Mouse (Mus musculus) CH12.LX (cell line): ENCODE results near the gene Tm9sf2. TPM values are rescaled to one million over a fixed set of nuclear protein-coding genes. Genes with fewer than 3 reads are reported as not detected.

Experiments used
- DNase-seq: peaks from one replicate; pipeline ENCODE4 v3.0.0-alpha.2; 2013; ENCODE audit errors: extremely low read depth
- H3K27ac ChIP-seq: 2 replicates; pipeline ENCODE4 v1.5.1; 2012; ENCODE audit warnings: low read depth, mild to moderate bottlenecking, control low read depth, moderate library complexity; ENCODE audit not compliant: insufficient read depth
- H3K27me3 ChIP-seq: replicated peaks from 2 replicates; pipeline ENCODE3; 2012; ENCODE audit warnings: inconsistent platforms
- H3K36me3 ChIP-seq, 2 experiments: replicated peaks in 1 of 2; 2 replicates each; pipeline versions ENCODE3 to v1.6.1; 2012; ENCODE audit warnings: inconsistent platforms in 1 of 2, low read length in 1 of 2, mild to moderate bottlenecking in 1 of 2, mixed read lengths in 1 of 2, moderate library complexity in 1 of 2; ENCODE audit not compliant: control insufficient read depth in 1 of 2, insufficient read depth in 1 of 2
- H3K4me1 ChIP-seq, 2 experiments: 2 replicates each; pipeline ENCODE4 v1.6.1; 2012; ENCODE audit warnings: inconsistent platforms in 1 of 2, moderate library complexity in 1 of 2; ENCODE audit not compliant: insufficient read depth in 2 of 2, control insufficient read depth in 1 of 2
- H3K4me2 ChIP-seq: 2 replicates; pipeline ENCODE4 v1.6.1; 2012; ENCODE audit warnings: low read depth, mild to moderate bottlenecking, control low read depth; ENCODE audit not compliant: poor library complexity, insufficient read depth, severe bottlenecking
- H3K4me3 ChIP-seq, 3 experiments: fragments of 150-350 bp in 1 of 3; sonication (generic) in 1 of 3; replicated peaks in 1 of 3; 2 replicates each; pipeline versions ENCODE3 to v1.5.1; 2011 to 2012; ENCODE audit warnings: low read depth in 2 of 3, low read length in 2 of 3, mild to moderate bottlenecking in 2 of 3, moderate library complexity in 2 of 3, control low read depth in 1 of 3, improper control_type of control experiment in 1 of 3, inconsistent platforms in 1 of 3, mixed read lengths in 1 of 3; ENCODE audit not compliant: poor library complexity in 1 of 3
- H3K79me2 ChIP-seq: replicated peaks from 2 replicates; pipeline ENCODE4 v1.6.1; 2012; ENCODE audit warnings: mild to moderate bottlenecking, moderate library complexity; ENCODE audit not compliant: control insufficient read depth, poor library complexity, insufficient read depth, severe bottlenecking; ENCODE audit errors: extremely low read depth
- H3K9ac ChIP-seq: 2 replicates; pipeline ENCODE4 v1.6.1; 2012; ENCODE audit warnings: low read depth, mild to moderate bottlenecking, control low read depth, moderate library complexity; ENCODE audit not compliant: insufficient read depth
- H3K9me3 ChIP-seq: replicated peaks from 2 replicates; pipeline ENCODE3; 2012; ENCODE audit warnings: low read length, inconsistent platforms, mixed read lengths
- BHLHE40 ChIP-seq: IDR thresholded peaks from 2 replicates; pipeline ENCODE4 v1.6.1; 2011; ENCODE audit warnings: mild to moderate bottlenecking, low read depth, low read length, improper control_type of control experiment
- CHD1 ChIP-seq: IDR thresholded peaks from 2 replicates; pipeline ENCODE4 v1.6.1; 2012; ENCODE audit warnings: low read depth, low read length, improper control_type of control experiment, inconsistent platforms
- CHD2 ChIP-seq: IDR thresholded peaks from 2 replicates; pipeline ENCODE4 v1.6.1; 2011; ENCODE audit warnings: low read length, improper control_type of control experiment
- CTCF ChIP-seq, 2 experiments: IDR thresholded peaks in 1 of 2; conservative IDR thresholded peaks in 1 of 2; 2 replicates each; pipeline ENCODE4 v1.5.1; 2011 to 2012; ENCODE audit warnings: low read depth in 2 of 2, low read length in 2 of 2, improper control_type of control experiment in 1 of 2, inconsistent platforms in 1 of 2, mild to moderate bottlenecking in 1 of 2, moderate library complexity in 1 of 2
- E2F4 ChIP-seq: IDR thresholded peaks from 2 replicates; pipeline ENCODE4 v1.6.1; 2011; ENCODE audit warnings: low read depth, low read length, improper control_type of control experiment; ENCODE audit not compliant: insufficient replicate concordance
- ELF1 ChIP-seq: IDR thresholded peaks from 2 replicates; pipeline ENCODE4 v1.6.1; 2014; ENCODE audit warnings: low read depth, mild to moderate bottlenecking, inconsistent platforms, low read length, improper control_type of control experiment
- EP300 ChIP-seq: IDR thresholded peaks from 2 replicates; pipeline ENCODE4 v1.6.1; 2011; ENCODE audit warnings: low read length, improper control_type of control experiment
- ETS1 ChIP-seq: conservative IDR thresholded peaks from 2 replicates; pipeline ENCODE4 v1.6.1; 2012; ENCODE audit warnings: low read depth, mild to moderate bottlenecking, inconsistent platforms, low read length, improper control_type of control experiment, moderate library complexity
- GABPA ChIP-seq: IDR thresholded peaks from 2 replicates; pipeline ENCODE4 v1.6.1; 2012; ENCODE audit warnings: low read depth, low read length, improper control_type of control experiment, inconsistent platforms; ENCODE audit not compliant: insufficient replicate concordance
- HCFC1 ChIP-seq: IDR thresholded peaks from 2 replicates; pipeline ENCODE4 v1.6.1; 2012; ENCODE audit warnings: low read depth, mild to moderate bottlenecking, inconsistent platforms, low read length, improper control_type of control experiment
- IRF4 ChIP-seq: IDR thresholded peaks from 2 replicates; pipeline ENCODE4 v1.6.1; 2014; ENCODE audit warnings: low read depth, mild to moderate bottlenecking, inconsistent platforms, low read length, improper control_type of control experiment
- JUN ChIP-seq: IDR thresholded peaks from 2 replicates; pipeline ENCODE4 v1.6.1; 2011; ENCODE audit warnings: low read depth, mild to moderate bottlenecking, low read length, improper control_type of control experiment, moderate library complexity; ENCODE audit not compliant: insufficient read depth
- JUND ChIP-seq: conservative IDR thresholded peaks from 2 replicates; pipeline ENCODE4 v1.6.1; 2011; ENCODE audit warnings: low read depth, low read length, improper control_type of control experiment
- KAT2A ChIP-seq: IDR thresholded peaks from 2 replicates; pipeline ENCODE4 v1.6.1; 2012; ENCODE audit warnings: low read length, improper control_type of control experiment, inconsistent platforms; ENCODE audit not compliant: insufficient replicate concordance
- MAFK ChIP-seq: IDR thresholded peaks from 2 replicates; pipeline ENCODE4 v1.6.1; 2011; ENCODE audit warnings: low read length, improper control_type of control experiment; ENCODE audit not compliant: insufficient replicate concordance
- MAX ChIP-seq: IDR thresholded peaks from 2 replicates; pipeline ENCODE4 v1.6.1; 2011; ENCODE audit warnings: low read length, improper control_type of control experiment
- MAZ ChIP-seq: IDR thresholded peaks from 2 replicates; pipeline ENCODE4 v1.6.1; 2012; ENCODE audit warnings: low read depth, mild to moderate bottlenecking, inconsistent platforms, low read length, improper control_type of control experiment, moderate library complexity
- MEF2A ChIP-seq: IDR thresholded peaks from 2 replicates; pipeline ENCODE4 v1.6.1; 2014; ENCODE audit warnings: low read depth, mild to moderate bottlenecking, inconsistent platforms, low read length, improper control_type of control experiment, borderline replicate concordance
- MXI1 ChIP-seq: IDR thresholded peaks from 2 replicates; pipeline ENCODE4 v1.6.1; 2011; ENCODE audit warnings: mild to moderate bottlenecking, low read depth, low read length, improper control_type of control experiment
- MYC ChIP-seq: IDR thresholded peaks from 2 replicates; pipeline ENCODE4 v1.6.1; 2011; ENCODE audit warnings: low read depth, mild to moderate bottlenecking, improper control_type of control experiment, low read length
- NELFE ChIP-seq: IDR thresholded peaks from 2 replicates; pipeline ENCODE4 v1.6.1; 2011; ENCODE audit warnings: low read depth, low read length, improper control_type of control experiment
- NRF1 ChIP-seq: IDR thresholded peaks from 2 replicates; pipeline ENCODE4 v1.6.1; 2014; ENCODE audit warnings: low read depth, mild to moderate bottlenecking, inconsistent platforms, low read length, improper control_type of control experiment, moderate library complexity
- PAX5 ChIP-seq: IDR thresholded peaks from 2 replicates; pipeline ENCODE4 v1.6.1; 2012; ENCODE audit warnings: low read length, inconsistent platforms, mixed read lengths
- POLR2A ChIP-seq: IDR thresholded peaks from 2 replicates; pipeline ENCODE4 v1.6.1; 2011; ENCODE audit warnings: low read depth, mild to moderate bottlenecking, improper control_type of control experiment, low read length
- POLR2AphosphoS2 ChIP-seq: IDR thresholded peaks from 2 replicates; pipeline ENCODE4 v1.6.1; 2011; ENCODE audit warnings: low read depth, low read length, improper control_type of control experiment
- RAD21 ChIP-seq: IDR thresholded peaks from 2 replicates; pipeline ENCODE4 v1.6.1; 2011; ENCODE audit warnings: low read depth, mild to moderate bottlenecking, low read length, improper control_type of control experiment, moderate library complexity
- RCOR1 ChIP-seq: conservative IDR thresholded peaks from 2 replicates; pipeline ENCODE4 v1.6.1; 2012; ENCODE audit warnings: low read depth, mild to moderate bottlenecking, inconsistent platforms, low read length, improper control_type of control experiment
- SIN3A ChIP-seq: IDR thresholded peaks from 2 replicates; pipeline ENCODE4 v1.6.1; 2012; ENCODE audit warnings: low read length, improper control_type of control experiment, inconsistent platforms
- SMC3 ChIP-seq: IDR thresholded peaks from 2 replicates; pipeline ENCODE4 v1.6.1; 2011; ENCODE audit warnings: low read depth, low read length, improper control_type of control experiment
- TBP ChIP-seq: conservative IDR thresholded peaks from 2 replicates; pipeline ENCODE4 v1.6.1; 2011; ENCODE audit warnings: low read depth, low read length, improper control_type of control experiment
- TCF12 ChIP-seq: IDR thresholded peaks from 2 replicates; pipeline ENCODE4 v1.6.1; 2014; ENCODE audit warnings: low read depth, mild to moderate bottlenecking, inconsistent platforms, low read length, improper control_type of control experiment
- UBTF ChIP-seq: IDR thresholded peaks from 2 replicates; pipeline ENCODE4 v1.6.1; 2012; ENCODE audit warnings: low read depth, mild to moderate bottlenecking, inconsistent platforms, low read length, improper control_type of control experiment, moderate library complexity
- USF1 ChIP-seq: IDR thresholded peaks from 2 replicates; pipeline ENCODE4 v1.6.1; 2014; ENCODE audit warnings: low read depth, mild to moderate bottlenecking, inconsistent platforms, low read length, improper control_type of control experiment
- USF2 ChIP-seq: conservative IDR thresholded peaks from 2 replicates; pipeline ENCODE4 v1.6.1; 2011; ENCODE audit warnings: low read depth, low read length, improper control_type of control experiment
- ZC3H11A ChIP-seq: IDR thresholded peaks from 2 replicates; pipeline ENCODE4 v1.6.1; 2012; ENCODE audit warnings: low read depth, mild to moderate bottlenecking, inconsistent platforms, low read length, improper control_type of control experiment
- ZKSCAN1 ChIP-seq: IDR thresholded peaks from 2 replicates; pipeline ENCODE4 v1.6.1; 2012; ENCODE audit warnings: low read depth, inconsistent platforms, low read length, improper control_type of control experiment, borderline replicate concordance
- ZMIZ1 ChIP-seq: IDR thresholded peaks from 2 replicates; pipeline ENCODE4 v1.6.1; 2012; ENCODE audit warnings: low read depth, mild to moderate bottlenecking, inconsistent platforms, low read length, improper control_type of control experiment
- ZNF384 ChIP-seq: IDR thresholded peaks from 2 replicates; pipeline ENCODE4 v1.6.1; 2012; ENCODE audit warnings: low read depth, low read length, improper control_type of control experiment, inconsistent platforms
- dilution Hi-C: fragments of 300-500 bp; cut with MboI; formaldehyde crosslinking; loops from 2 replicates; pipeline ENCODE4 v1.14.3; 2020; ENCODE audit warnings: low sequenced_read_pairs; ENCODE audit not compliant: extremely low pct_unique_long_range_greater_than_20kb, extremely low pct_ligation_motif_present
- in situ Hi-C: fragments of 300-500 bp; cut with MboI; formaldehyde crosslinking; loops from 3 replicates; pipeline ENCODE4 v1.14.3; 2019; ENCODE audit warnings: low sequenced_read_pairs, low pct_ligation_motif_present, low pct_unique_long_range_greater_than_20kb, mixed read lengths
- polyA plus RNA-seq: library from polyadenylated mRNA; unstranded; fragments of >175 nt; gene quantifications from 2 replicates; pipeline ENCODE4 v1.2.1, GENCODE M21; 2012; ENCODE audit warnings: low read depth; ENCODE audit not compliant: insufficient read length
- total RNA-seq, 2 experiments: library from RNA; depleted of rRNA; stranded (reverse); fragments of 300-350 nt in 1 of 2; fragments of >200 nt in 1 of 2; gene quantifications; 2 replicates each; pipeline ENCODE4 v1.2.3; 2012 to 2014

Tm9sf2 gene
- total and polyA plus RNA-seq, 3 experiments, result 49.2 to 108 (median 85.5) TPM

DNA sequence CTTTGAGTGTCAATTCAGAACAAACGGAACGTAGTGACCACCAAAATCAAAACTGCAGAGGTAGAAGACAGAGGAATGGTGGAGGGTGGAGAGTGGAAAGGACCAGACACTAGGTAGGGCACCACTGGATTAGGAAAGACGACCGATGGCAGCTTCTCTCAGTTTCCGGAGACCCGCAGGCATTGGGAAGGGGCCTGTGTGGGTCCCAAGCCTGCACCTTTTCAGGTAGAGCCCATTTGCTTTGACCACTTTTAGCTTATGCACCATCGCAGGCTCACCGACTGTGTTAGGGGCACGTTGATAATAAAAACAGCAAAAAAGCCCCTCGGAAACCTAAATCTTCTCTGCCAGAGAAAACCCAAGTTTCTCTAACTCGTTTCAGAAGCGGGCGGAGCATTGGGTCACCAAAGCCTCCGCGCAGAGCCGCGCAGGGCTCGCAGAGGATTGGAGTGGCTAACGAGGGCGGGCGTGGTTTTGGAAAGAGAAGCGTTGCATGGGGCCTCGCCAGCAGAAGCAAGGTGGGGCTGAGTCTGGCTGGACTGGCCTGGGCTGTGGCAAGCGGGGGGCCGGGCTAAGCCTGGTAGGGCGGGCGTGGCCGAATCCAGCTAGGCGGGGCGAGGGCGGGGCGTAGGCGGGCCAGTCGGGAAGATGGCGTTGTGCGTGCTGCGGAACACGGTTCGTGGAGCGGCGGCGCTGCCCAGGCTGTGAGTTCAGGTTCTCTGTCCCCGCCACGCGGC, 74.4 kb downstream of the Tm9sf2 start, which contains the start of gene Clybl:
Clybl (plus strand) TSS at position 627 of the 737 bp plus-strand sequence.
- in situ Hi-C loops, result no loop called here
- Histone ChIP-seq H3K9me3 (no peaks in the 10 kb centered on the region), H3K4me2 (peak within 1 kb of the TSS; percentile 73)
- peak; percentile 93 for DNase-seq
- no peak for TF ChIP-seq ZNF384
- TF ChIP-seq HCFC1, result no peak
- TF ChIP-seq BHLHE40, result no peak
- peak; percentile 46; the same call in 1 of the 2 replicates for TF ChIP-seq ELF1
- TF ChIP-seq SIN3A, result no peak; the same call in 1 of the 2 replicates
- TF ChIP-seq ZMIZ1, result peak; percentile 80
- peak; percentile 83 for TF ChIP-seq TCF12
- no peak for TF ChIP-seq CHD2
- no peak for TF ChIP-seq MYC
- TF ChIP-seq GABPA, result no peak
- TF ChIP-seq ZKSCAN1, result no peak
- no peak for TF ChIP-seq PAX5
- TF ChIP-seq RCOR1, result no peak
- no peak for TF ChIP-seq KAT2A
- TF ChIP-seq JUND, result no peak
- no peak for TF ChIP-seq E2F4
- TF ChIP-seq POLR2AphosphoS2, result peak; percentile 35; the same call in 1 of the 2 replicates
- TF ChIP-seq USF1, result no peak
- TF ChIP-seq MXI1, result no peak; the same call in 1 of the 2 replicates
- TF ChIP-seq MAZ, result 0 out of 2 replicates have a peak, but pooled peaks have one; percentile 65
- TF ChIP-seq MAX, result 0 out of 2 replicates have a peak, but pooled peaks have one; percentile 28
- no peak for TF ChIP-seq TBP
- TF ChIP-seq ZC3H11A, result no peak
- no peak for TF ChIP-seq JUN
- no peak; the same call in 1 of the 2 replicates for TF ChIP-seq UBTF
- TF ChIP-seq MEF2A, result peak; percentile 38; the same call in 1 of the 2 replicates
- no peak for TF ChIP-seq USF2
- TF ChIP-seq NELFE, result peak; percentile 91
- TF ChIP-seq POLR2A, result peak; percentile 89
- no peak for TF ChIP-seq MAFK
- no peak for TF ChIP-seq CTCF (conservative IDR thresholded peaks at IDR 0.05 in 1 of 2, IDR thresholded peaks at IDR 0.05 in 1 of 2; ENCODE audit: low read depth in 2 of 2, low read length in 2 of 2)
- no peak for TF ChIP-seq EP300
- TF ChIP-seq NRF1, result peak; percentile 65
- TF ChIP-seq IRF4, result no peak
- no peak for TF ChIP-seq SMC3
- no peak for TF ChIP-seq CHD1
- TF ChIP-seq ETS1, result no peak
- no peak for TF ChIP-seq RAD21
- TF ChIP-seq, all 38 proteins: peak for 10
- Histone ChIP-seq H3K9ac (peak within 1 kb of the TSS; percentile 55), H3K4me3 (peak within 1 kb of the TSS; percentile 69 to 89 (median 76)), H3K4me1 (peaks cover 3 to 16% of the 10 kb centered on the region in 2 experiments), H3K27me3 (no peaks in the 10 kb centered on the region), H3K79me2 (no peaks in the 10 kb centered on the region), H3K27ac (no peak within 1 kb of the TSS), H3K36me3 (no peaks in the 10 kb centered on the region)
- dilution Hi-C loops, result no loop called here
